Mouse (Mus musculus) layer of hippocampus, adult 2 months (tissue): ENCODE measurements at regions not wholly inside any gene's neighbourhood (a gene's known extent, or its start where the extent isn't known, plus 50 kb on each side); places are given as distances from the start of the nearest gene placed in this dataset.

Experiments
- DNase-seq, 2 experiments: peaks; one replicate each; pipeline ENCODE4 v3.0.0; 2022; ENCODE audit warnings: low spot score in 2 of 2
- H3K27ac ChIP-seq: fragments of 200-600 bp; 2 replicates; pipeline ENCODE4 v1.8.1; 2022
- H3K4me3 ChIP-seq: fragments of 200-600 bp; 2 replicates; pipeline ENCODE4 v1.8.1; 2022; ENCODE audit warnings: mild to moderate bottlenecking
- CTCF ChIP-seq: fragments of 200-600 bp; conservative IDR thresholded peaks from 2 replicates; pipeline ENCODE4 v1.8.1; 2022; ENCODE audit warnings: antibody characterized with exemption, mild to moderate bottlenecking, moderate library complexity

DNA sequence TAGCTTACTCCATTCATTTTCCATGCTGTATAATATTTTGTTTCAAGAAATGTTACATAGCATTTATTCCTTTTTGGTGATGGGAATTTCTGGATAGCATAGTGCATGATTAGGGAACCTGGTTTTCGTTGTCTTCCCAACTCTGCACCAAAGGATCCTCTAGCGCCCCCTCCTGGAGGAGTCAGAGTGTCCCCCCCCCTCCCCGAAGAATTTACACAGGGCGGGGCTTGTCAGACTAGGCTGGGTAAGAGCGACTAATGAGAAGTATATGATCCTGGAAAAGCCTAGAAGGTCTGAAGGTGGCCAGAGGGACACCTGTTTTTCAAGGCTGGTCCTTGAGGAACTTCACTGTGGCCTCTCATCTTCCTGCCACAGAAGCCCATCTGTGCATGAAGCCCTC lies 79.9 kb upstream of the Shb start:
- peak in 1 of 2 experiments; percentile 39 for DNase-seq
- Histone ChIP-seq H3K27ac (no peak overlapping the region), H3K4me3 (no peak overlapping the region)
- TF ChIP-seq CTCF: peak; percentile 77

DNA sequence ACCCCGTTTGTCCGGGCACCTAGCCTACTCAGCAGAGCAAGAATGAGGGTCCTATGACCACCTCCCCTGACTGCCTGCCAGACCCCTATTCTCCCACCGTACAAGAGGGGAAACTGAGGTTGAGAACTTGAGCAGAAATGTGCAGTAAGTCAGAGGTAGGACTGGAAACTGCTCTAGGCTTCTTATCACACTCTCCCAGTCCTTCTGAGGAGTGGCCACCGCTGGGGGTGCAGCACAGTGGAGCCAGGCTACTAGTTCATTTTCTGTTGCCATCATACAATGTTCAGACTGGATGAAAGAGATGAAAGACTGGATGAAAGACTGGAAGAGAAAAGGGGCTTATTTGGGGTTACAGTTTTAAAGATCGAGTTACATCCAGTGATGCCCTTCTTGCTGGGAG lies 78.7 kb upstream of the Shb start:
- DNase-seq: no peak
- Histone ChIP-seq H3K27ac (no peak overlapping the region), H3K4me3 (no peak overlapping the region)
- TF ChIP-seq CTCF: no peak

DNA sequence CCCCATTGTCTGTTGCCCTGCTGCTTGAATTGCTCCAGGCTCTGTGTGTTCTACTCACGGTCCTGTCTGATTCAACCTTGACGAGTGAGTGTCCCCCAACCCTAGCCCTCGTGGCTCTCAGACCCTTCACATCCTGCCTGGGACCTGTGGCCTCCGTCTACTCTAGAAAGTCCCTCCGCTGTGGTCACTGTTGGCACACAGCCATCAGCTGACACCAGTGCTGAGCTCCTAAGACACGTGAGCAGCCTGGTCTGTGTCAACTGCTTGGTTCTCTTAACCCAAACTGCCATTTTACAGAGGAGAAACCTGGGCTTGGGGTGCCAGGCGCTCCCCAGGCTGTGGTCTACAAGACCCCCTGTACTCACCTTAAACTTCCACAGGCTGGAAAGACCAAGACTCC lies 74.3 kb upstream of the Shb start:
- no peak overlapping the region for H3K4me3 ChIP-seq
- no peak for TF ChIP-seq CTCF
- H3K27ac ChIP-seq: no peak overlapping the region
- DNase-seq: no peak

DNA sequence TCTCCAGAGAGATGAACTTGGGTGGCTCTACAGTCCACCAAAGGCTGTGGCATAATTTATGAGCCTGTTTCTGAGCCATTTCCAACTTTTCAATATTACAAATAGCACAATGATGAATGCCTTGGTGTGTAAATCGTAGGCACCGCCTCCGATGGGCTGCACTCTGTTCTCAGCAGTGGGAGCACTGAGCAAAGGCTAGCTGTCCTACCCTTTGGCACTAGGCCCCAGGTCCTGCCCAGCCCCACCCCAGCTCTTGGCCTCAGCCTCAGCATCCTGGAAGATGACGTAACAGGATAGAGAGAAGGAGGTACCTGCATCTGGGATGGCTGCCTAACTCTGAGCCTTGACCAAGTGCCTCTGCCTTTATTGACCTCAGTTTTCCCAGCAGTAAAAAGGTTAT lies 73.4 kb upstream of the Shb start:
- TF ChIP-seq CTCF: no peak
- Histone ChIP-seq H3K4me3 (no peak overlapping the region), H3K27ac (no peak overlapping the region)
- DNase-seq: no peak

DNA sequence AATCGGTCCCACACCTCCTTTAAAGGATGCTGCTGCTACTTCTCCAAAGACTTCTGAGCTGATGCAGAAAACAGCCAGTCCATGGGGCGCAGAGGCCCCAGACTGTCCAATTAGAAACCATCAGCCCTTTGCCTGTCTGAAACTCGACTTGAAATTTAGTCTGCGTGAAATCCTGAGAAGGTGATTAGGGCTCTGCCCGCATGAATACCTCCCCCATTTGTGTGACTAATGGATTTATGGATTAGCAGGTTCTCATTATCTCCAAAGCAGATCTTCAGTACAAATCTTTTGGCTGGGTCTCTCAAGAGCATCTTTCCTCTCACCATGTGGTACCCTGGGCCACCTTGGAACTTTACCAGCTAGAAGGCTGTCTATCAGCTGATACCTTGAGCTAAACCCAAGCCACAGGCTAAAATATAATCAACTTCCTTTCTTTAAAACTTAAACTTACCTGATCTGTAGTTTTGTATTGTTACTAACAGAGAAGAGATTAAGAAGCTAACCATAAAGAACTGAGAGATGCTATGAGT lies 72.1 kb upstream of the Shb start:
- no peak for TF ChIP-seq CTCF
- DNase-seq: no peak
- Histone ChIP-seq H3K27ac (no peak overlapping the region), H3K4me3 (no peak overlapping the region)

DNA sequence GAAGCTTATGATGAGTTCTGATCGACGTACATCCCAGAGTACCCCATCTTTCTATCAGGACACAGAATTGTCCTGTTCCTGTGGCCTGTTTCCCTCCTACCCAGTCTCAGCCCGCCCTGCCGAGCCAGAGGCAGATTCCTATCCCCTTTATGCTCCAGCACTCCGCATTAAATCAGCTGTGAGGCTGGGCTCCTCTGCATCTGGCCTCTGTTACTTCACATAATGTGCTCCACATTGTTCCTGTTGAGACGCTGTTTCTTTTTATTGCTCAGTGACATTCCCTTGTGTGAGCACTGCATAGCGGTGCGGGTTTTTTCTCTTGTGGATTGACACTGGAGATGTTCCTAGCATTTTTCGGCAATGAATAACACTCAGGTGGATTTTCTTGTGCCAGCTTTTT lies 68.2 kb upstream of the Shb start:
- no peak for DNase-seq
- TF ChIP-seq CTCF: no peak
- H3K27ac ChIP-seq: no peak overlapping the region
- H3K4me3 ChIP-seq: no peak overlapping the region

DNA sequence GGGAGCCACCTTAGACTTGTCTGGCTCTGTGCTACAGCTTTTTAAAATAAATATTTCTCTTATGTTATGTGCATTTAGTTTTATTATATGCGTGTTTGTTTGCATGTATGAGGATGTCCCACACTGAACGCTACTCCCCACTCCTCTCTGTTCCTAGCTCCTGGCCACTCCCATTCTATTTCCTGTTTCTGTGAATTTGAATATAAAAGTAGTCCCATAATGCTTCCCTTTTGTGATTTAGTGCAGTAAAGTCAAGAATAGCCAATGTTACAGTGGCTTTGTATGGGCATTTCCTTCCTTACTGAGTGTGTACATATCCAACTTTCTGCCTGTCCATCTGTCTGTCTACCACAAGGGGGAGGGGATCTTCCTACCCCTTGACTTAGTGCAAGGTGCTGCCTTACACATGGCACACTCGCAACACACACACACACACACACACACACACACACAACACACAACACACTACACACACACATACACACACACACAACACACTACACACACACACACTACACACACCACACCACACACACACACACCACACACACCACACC lies 61.2 kb upstream of the Shb start:
- H3K27ac ChIP-seq: no peak overlapping the region
- no peak for TF ChIP-seq CTCF
- no peak overlapping the region for H3K4me3 ChIP-seq
- no peak for DNase-seq

DNA sequence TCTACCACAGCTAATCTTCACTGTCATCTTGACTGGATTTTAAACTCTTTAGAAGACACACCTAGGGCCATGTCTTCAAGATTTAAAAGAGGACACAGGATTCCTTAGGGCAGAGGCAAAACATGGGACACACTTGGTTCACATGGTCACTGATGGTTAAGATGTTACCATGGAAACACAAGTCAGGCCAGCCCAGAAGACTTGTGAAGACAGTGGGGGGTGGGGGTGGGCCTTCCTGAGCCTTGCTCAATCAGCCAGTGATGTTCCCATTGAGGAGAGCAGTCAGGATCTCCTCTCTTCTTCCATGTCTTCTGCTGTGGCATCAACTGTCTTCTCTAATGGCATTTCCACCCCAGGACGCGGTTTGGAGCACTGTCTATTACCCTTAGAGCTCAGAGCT lies 60.5 kb upstream of the Shb start:
- no peak for DNase-seq
- no peak for TF ChIP-seq CTCF

DNA sequence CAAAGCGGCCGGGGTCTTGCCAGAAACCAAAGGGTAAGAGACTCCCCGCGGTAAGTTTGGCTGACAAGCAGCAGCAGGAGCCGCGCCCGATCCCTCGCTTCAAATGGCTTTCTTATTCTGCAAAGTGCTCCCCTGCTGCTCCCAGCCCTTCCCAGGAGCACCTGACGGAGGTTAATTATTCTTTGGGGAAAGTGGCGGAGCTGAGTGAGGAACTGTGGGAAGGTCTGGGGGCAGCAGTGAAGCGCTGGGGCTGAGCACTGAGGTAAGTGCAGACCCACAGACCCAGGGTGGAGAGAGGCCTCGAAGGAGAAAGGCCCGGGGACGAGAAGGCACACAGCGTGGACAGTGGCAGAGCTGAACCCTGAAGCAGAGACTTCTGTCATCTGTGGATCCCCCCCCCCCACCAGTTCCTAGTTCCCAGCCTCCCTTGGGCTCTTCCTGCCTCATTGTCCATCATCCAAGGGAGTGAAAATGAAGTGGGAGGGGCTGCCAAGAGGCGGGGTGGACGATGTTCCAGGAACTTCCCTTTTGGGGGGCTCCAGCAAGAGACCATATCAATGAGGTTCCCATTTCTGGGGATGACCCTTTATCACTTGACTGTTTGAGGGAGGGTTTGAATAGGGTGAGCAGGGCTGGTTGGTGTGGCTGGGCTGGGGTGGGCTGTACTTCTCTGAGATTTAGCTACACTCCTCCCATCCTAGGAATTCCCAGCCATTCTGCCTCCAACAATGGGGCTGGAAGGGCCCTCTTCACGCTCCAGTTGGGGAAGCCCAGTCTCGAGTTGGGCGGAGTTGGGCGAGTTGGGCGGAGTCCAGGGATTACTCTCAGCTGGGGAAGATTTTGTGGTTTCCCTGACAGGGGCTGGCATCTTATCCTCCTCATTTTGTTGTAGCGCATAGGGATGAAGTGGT lies 59.4 kb upstream of the Shb start:
- TF ChIP-seq CTCF: no peak
- H3K4me3 ChIP-seq: no peak overlapping the region
- no peak overlapping the region for H3K27ac ChIP-seq
- no peak for DNase-seq

More for the DNA sequence above, 60.5 kb upstream of the Shb start:
- H3K27ac ChIP-seq: no peak overlapping the region
- H3K4me3 ChIP-seq: no peak overlapping the region

DNA sequence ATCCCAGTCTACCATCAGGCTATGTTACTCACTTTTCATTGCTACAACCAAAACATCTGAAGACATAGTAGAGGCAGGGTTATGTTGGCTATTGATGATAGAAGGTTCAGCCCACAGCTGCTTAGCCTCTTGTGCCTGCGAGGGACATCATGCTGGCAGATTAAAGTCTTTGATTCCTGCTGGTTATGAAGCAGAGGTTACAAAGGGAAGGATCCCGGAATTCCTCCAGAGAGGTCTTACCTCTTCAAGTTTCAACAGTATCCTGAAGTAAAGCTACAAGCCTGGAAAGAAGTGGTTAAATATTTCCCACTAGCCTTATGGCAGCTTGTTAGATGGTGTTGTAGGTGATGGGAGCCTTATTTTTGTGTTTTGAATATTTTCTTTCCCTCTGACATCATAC lies 58.6 kb upstream of the Shb start:
- no peak for TF ChIP-seq CTCF
- DNase-seq: no peak

DNA sequence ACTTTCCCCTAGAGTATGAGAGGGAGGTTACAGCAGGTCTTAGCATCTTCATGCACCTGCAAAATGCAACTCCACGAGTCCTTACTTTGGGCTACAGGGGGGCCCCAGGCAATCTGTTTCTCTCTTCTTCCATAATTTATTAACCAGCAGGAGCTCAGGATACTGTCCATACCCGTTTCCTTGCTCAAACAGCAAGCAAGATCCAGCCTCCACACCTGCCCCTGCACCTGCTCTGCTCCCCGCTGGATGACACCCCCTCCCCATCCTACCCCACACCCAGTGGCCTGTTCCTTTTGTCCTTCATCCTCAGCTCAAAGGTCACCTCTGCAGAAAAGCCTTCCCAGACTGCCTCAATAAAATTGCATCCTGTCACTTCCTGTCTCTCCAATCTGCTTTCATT lies 56.1 kb upstream of the Shb start:
- TF ChIP-seq CTCF: no peak
- no peak for DNase-seq
- no peak overlapping the region for H3K4me3 ChIP-seq
- no peak overlapping the region for H3K27ac ChIP-seq

More for the DNA sequence above, 58.6 kb upstream of the Shb start:
- Histone ChIP-seq H3K27ac (no peak overlapping the region), H3K4me3 (no peak overlapping the region)

DNA sequence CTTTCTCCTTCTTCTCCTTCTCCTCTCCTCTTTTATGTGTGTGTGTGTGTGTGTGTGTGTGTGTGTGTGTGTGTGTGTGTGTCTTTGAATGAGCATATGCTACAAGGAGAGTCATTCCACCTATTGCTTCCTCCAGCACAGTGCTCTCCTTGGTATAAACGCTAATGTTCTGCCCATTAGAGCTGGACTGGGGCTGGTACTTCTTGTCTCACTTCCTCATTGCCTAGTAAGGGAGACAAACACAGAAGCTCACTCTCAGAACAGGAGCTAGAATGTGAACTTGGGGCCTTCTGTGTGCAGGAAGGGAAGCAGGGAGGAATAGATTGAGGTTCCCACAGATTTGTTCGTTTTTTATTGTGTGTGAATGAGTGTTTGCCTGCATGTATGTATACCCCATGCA lies 54.9 kb upstream of the Shb start:
- Histone ChIP-seq H3K27ac (no peak overlapping the region), H3K4me3 (no peak overlapping the region)
- no peak for DNase-seq
- TF ChIP-seq CTCF: no peak

DNA sequence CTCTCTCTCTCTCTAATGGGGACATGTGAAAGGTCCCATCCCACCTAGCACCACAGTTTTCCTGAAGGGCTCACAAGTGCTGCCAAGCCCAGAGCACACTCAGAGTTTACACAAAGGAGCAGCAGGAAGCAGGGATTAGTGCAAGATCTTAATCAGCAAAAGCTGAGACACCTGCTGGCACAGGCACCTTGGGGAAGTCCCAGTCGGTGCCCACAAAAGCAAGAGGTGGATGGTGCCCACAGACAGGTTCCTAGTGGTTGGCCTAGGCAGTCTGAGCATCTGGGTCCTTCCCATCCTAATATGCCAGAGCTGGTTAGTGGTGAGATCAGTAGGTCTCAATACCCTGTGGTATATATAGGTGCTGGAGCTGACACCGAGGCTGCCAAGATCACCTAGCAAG lies 54.0 kb upstream of the Shb start:
- no peak for TF ChIP-seq CTCF
- DNase-seq: no peak
- no peak overlapping the region for H3K4me3 ChIP-seq

More for the DNA sequence above, 54.0 kb upstream of the Shb start:
- H3K27ac ChIP-seq: no peak overlapping the region
